In the genomic region with DNA sequence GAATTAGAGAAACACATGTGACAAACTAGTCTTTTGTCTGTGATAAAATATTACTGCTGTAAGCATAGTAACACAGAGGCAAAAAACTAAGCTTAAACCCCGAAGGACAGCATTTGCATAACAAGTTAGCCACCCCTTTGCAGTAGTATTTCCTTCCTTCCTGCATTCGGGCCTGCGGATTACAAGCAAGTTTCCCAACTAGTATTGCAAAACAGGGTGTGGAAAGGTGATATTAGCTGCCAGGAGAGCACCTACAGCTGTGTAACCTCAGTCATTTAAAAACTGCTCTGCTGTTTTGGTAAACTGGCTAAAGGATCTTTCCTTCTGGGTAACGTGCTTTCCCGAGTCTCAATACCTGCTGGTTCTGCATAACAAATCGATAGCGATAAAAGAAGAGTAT, we compare ENCODE assay signal across 13 mouse cellular contexts. TPM values are rescaled to one million over a fixed set of nuclear protein-coding genes. Genes with fewer than 3 reads are reported as not detected.
DNase-seq lines count a peak whose midpoint lies in the region; ATAC-seq and TF ChIP-seq lines count a peak whose summit lies in the region.
"Had no signal": no experiment of that assay in that cellular context is flagged by ENCODE, and none has a peak within 500 bp of the region (broad histone marks: within the 10 kb centered on the region; RNA-seq: fewer than 3 reads in every experiment).

No protein-coding gene starts in this region.

- peaks cover 24% of the 10 kb centered on the region for H3K4me1 ChIP-seq in heart, embryonic 10.5 days
- peaks cover 10% of the 10 kb centered on the region for H3K4me1 ChIP-seq in lung, postnatal 0 days (ENCODE audit: insufficient read depth, low read depth, low read length)
- H3K4me1 ChIP-seq in forebrain, postnatal 0 days (ENCODE audit: insufficient read depth): peaks cover 9% of the 10 kb centered on the region; the same call in 1 of the 2 replicates

- peak; percentile 18 to 40 for DNase-seq in heart, adult 9 months (ENCODE audit: low spot score in 2 of 2)
- no peak for DNase-seq in heart, embryonic 10.5 days (ENCODE audit: low spot score)
- DNase-seq in 416B (ENCODE audit: low read depth): peak; percentile 84
- peak; percentile 89 for DNase-seq in lung, postnatal 0 days (ENCODE audit: low spot score)
- no peak for DNase-seq in forebrain, postnatal 0 days
- no peak for DNase-seq in left cerebral cortex, postnatal 10 days (ENCODE audit: extremely low spot score in 1 of 2, low spot score in 2 of 2)
- DNase-seq in urinary bladder, adult 2 months (ENCODE audit: low spot score): no peak
- DNase-seq: embryo, embryonic 11 days; kidney, postnatal 36 days; thymus, postnatal 4 days had no signal

- 0 out of 2 replicates have a peak overlapping the region, but pooled peaks have one; percentile 22 for H3K4me2 ChIP-seq in lung, postnatal 0 days (replicated peaks; ENCODE audit: low read depth, low read length)
- no peak overlapping the region for H3K4me2 ChIP-seq in forebrain, postnatal 0 days (ENCODE audit: low read depth)

- H3K27me3 ChIP-seq in heart, embryonic 10.5 days (ENCODE audit: insufficient read depth, poor library complexity, severe bottlenecking): no peaks in the 10 kb centered on the region
- H3K27me3 ChIP-seq in lung, postnatal 0 days (replicated peaks; ENCODE audit: insufficient read depth, low read length): no peaks in the 10 kb centered on the region
- no peaks in the 10 kb centered on the region for H3K27me3 ChIP-seq in forebrain, postnatal 0 days (ENCODE audit: insufficient read depth, low read length)

- no peak overlapping the region for H3K4me3 ChIP-seq in heart, embryonic 10.5 days
- no peak overlapping the region for H3K4me3 ChIP-seq in lung, postnatal 0 days (ENCODE audit: low read depth, low read length)
- no peak overlapping the region for H3K4me3 ChIP-seq in forebrain, postnatal 0 days (ENCODE audit: low read depth, low read length)

- H3K27ac ChIP-seq in heart, embryonic 10.5 days: no peak overlapping the region
- peak overlapping the region; percentile 66 for H3K27ac ChIP-seq in lung, postnatal 0 days (ENCODE audit: low read length)
- H3K27ac ChIP-seq in forebrain, postnatal 0 days (ENCODE audit: low read depth, low read length): no peak overlapping the region

- TF ChIP-seq CTCF in lung, postnatal 0 days (IDR thresholded peaks at IDR 0.05): no peak
- TF ChIP-seq CTCF in forebrain, postnatal 0 days (IDR thresholded peaks at IDR 0.05; ENCODE audit: low read depth): no peak

- no peaks in the 10 kb centered on the region for H3K36me3 ChIP-seq in heart, embryonic 10.5 days
- H3K36me3 ChIP-seq in lung, postnatal 0 days (ENCODE audit: insufficient read depth, low read length): no peaks in the 10 kb centered on the region
- no peaks in the 10 kb centered on the region for H3K36me3 ChIP-seq in forebrain, postnatal 0 days (ENCODE audit: insufficient read depth)

- H3K9ac ChIP-seq in lung, postnatal 0 days (replicated peaks; ENCODE audit: low read depth): no peak overlapping the region
- no peak overlapping the region for H3K9ac ChIP-seq in forebrain, postnatal 0 days

- peak; percentile 10; the same call in 1 of the 2 replicates for ATAC-seq in common myeloid progenitor, adult 5-6 weeks (replicated peaks; ENCODE audit: low read depth, poor library complexity, severe bottlenecking)
- no peak for ATAC-seq in lung, postnatal 0 days
- no peak for ATAC-seq in forebrain, postnatal 0 days
- ATAC-seq: CD4-positive, CD25-positive, alpha-beta regulatory T cell, adult 4 months; forebrain, embryonic 14.5 days had no signal

- WGBS in heart, embryonic 10.5 days: 73% methylated on average over 7 of the region's 7 CpGs
- WGBS in lung, postnatal 0 days: 43% methylated on average over 7 of the region's 7 CpGs
- WGBS in forebrain, postnatal 0 days: 63% methylated on average over 7 of the region's 7 CpGs

- no peaks in the 10 kb centered on the region for H3K9me3 ChIP-seq in heart, embryonic 10.5 days
- no peaks in the 10 kb centered on the region for H3K9me3 ChIP-seq in lung, postnatal 0 days (ENCODE audit: low read length)
- H3K9me3 ChIP-seq in forebrain, postnatal 0 days (ENCODE audit: low read length): no peaks in the 10 kb centered on the region

- TF ChIP-seq EP300 in lung, postnatal 0 days (IDR thresholded peaks at IDR 0.05): peak; percentile 72

- intact Hi-C loops in left cerebral cortex, postnatal 10 days (cut with DNase I): no loop called here

RNA-seq across cellular contexts. Expression of a gene that starts 4.1 kb away (rescaled TPM):
- 8.2 and 9.5 TPM in 2 replicates for polyA plus RNA-seq in heart, embryonic 10.5 days (2016; fragmentation: Nextera tagmentation; extraction: Ambion mirVana)
- total RNA-seq in common myeloid progenitor, adult 5-6 weeks (2017): 75.4 and 87.3 TPM in 2 replicates
- 13.8 and 14.1 TPM in 2 replicates for polyA plus RNA-seq in lung, postnatal 0 days (2015; fragmentation: Nextera tagmentation; extraction: Ambion mirVana)
- 36.1 and 47.4 TPM in 2 replicates for total RNA-seq in forebrain, postnatal 0 days (2014; rRNA removed)
- polyA plus RNA-seq in forebrain, postnatal 0 days (2015; fragmentation: Nextera tagmentation; extraction: Ambion mirVana): 4.2 and 5.6 TPM in 2 replicates
- total RNA-seq in left cerebral cortex, postnatal 10 days (2021): 10 to 100 TPM; 70.3 to 75.2 TPM
- polyA plus RNA-seq in urinary bladder, adult 2 months (2012; rRNA removed): 31.6 and 44.1 TPM in 2 replicates

RNA-seq across cellular contexts. Expression of a gene that starts 22.0 kb away (rescaled TPM):
- 25.7 and 25.8 TPM in 2 replicates for polyA plus RNA-seq in heart, embryonic 10.5 days (2016; fragmentation: Nextera tagmentation; extraction: Ambion mirVana)
- 14.7 and 17.2 TPM in 2 replicates for total RNA-seq in common myeloid progenitor, adult 5-6 weeks (2017)
- 15.6 and 18.0 TPM in 2 replicates for polyA plus RNA-seq in lung, postnatal 0 days (2015; fragmentation: Nextera tagmentation; extraction: Ambion mirVana)
- total RNA-seq in forebrain, postnatal 0 days (2014; rRNA removed): 5.2 and 5.3 TPM in 2 replicates
- polyA plus RNA-seq in forebrain, postnatal 0 days (2015; fragmentation: Nextera tagmentation; extraction: Ambion mirVana): 13.5 and 20.5 TPM in 2 replicates
- total RNA-seq in left cerebral cortex, postnatal 10 days (2021): 1 to 10 TPM; 7.9 to 8.9 TPM
- 7.5 and 8.1 TPM in 2 replicates for polyA plus RNA-seq in urinary bladder, adult 2 months (2012; rRNA removed)

RNA-seq across cellular contexts. Expression of a gene that starts 22.1 kb away (rescaled TPM):
- 20.3 and 20.8 TPM in 2 replicates for polyA plus RNA-seq in heart, embryonic 10.5 days (2016; fragmentation: Nextera tagmentation; extraction: Ambion mirVana)
- total RNA-seq in common myeloid progenitor, adult 5-6 weeks (2017): 15.3 and 17.7 TPM in 2 replicates
- polyA plus RNA-seq in lung, postnatal 0 days (2015; fragmentation: Nextera tagmentation; extraction: Ambion mirVana): 15.1 and 16.3 TPM in 2 replicates
- total RNA-seq in forebrain, postnatal 0 days (2014; rRNA removed): 22.1 and 26.1 TPM in 2 replicates
- 14.8 and 17.2 TPM in 2 replicates for polyA plus RNA-seq in forebrain, postnatal 0 days (2015; fragmentation: Nextera tagmentation; extraction: Ambion mirVana)
- 10 to 100 TPM; 13.6 to 15.7 TPM for total RNA-seq in left cerebral cortex, postnatal 10 days (2021)
- 20.5 and 22.3 TPM in 2 replicates for polyA plus RNA-seq in urinary bladder, adult 2 months (2012; rRNA removed)

RNA-seq across cellular contexts. Expression of a gene that starts 22.1 kb away (rescaled TPM):
- polyA plus RNA-seq in heart, embryonic 10.5 days (2016; fragmentation: Nextera tagmentation; extraction: Ambion mirVana): not detected in 2 replicates
- total RNA-seq in common myeloid progenitor, adult 5-6 weeks (2017): not detected in 2 replicates
- polyA plus RNA-seq in lung, postnatal 0 days (2015; fragmentation: Nextera tagmentation; extraction: Ambion mirVana): 0.31 TPM in 1 of 2 replicates, not detected in the other
- 0.29 and 1.0 TPM in 2 replicates for total RNA-seq in forebrain, postnatal 0 days (2014; rRNA removed)
- 0.08 TPM in 2 replicates for polyA plus RNA-seq in forebrain, postnatal 0 days (2015; fragmentation: Nextera tagmentation; extraction: Ambion mirVana)
- not detected for total RNA-seq in left cerebral cortex, postnatal 10 days (2021)
- polyA plus RNA-seq in urinary bladder, adult 2 months (2012; rRNA removed): 0.06 and 0.34 TPM in 2 replicates

RNA-seq across cellular contexts. Expression of a gene that starts 45.2 kb away (rescaled TPM):
- polyA plus RNA-seq in heart, embryonic 10.5 days (2016; fragmentation: Nextera tagmentation; extraction: Ambion mirVana): 0.13 and 1.4 TPM in 2 replicates
- total RNA-seq in common myeloid progenitor, adult 5-6 weeks (2017): 0.39 and 4.5 TPM in 2 replicates
- polyA plus RNA-seq in lung, postnatal 0 days (2015; fragmentation: Nextera tagmentation; extraction: Ambion mirVana): 0.31 and 0.88 TPM in 2 replicates
- not detected in 2 replicates for total RNA-seq in forebrain, postnatal 0 days (2014; rRNA removed)
- not detected in 2 replicates for polyA plus RNA-seq in forebrain, postnatal 0 days (2015; fragmentation: Nextera tagmentation; extraction: Ambion mirVana)
- total RNA-seq in left cerebral cortex, postnatal 10 days (2021): not detected
- 0.18 and 0.19 TPM in 2 replicates for polyA plus RNA-seq in urinary bladder, adult 2 months (2012; rRNA removed)
- polyA plus RNA-seq: forebrain, embryonic 14.5 days had no signal

Comparison
In these comparisons a context has a peak if more than half of its experiments do, and no peak if none do; other contexts are left out.
1. DNase-seq: peak in heart, adult 9 months (2 of 2), 416B (single experiment) and lung, postnatal 0 days (single experiment); none in heart, embryonic 10.5 days (single experiment), forebrain, postnatal 0 days (single experiment), left cerebral cortex, postnatal 10 days (0 of 2) and urinary bladder, adult 2 months (single experiment).